Mouse (Mus musculus) lung, postnatal 0 days (tissue): ENCODE data around the gene Pnpla2. TPM values are rescaled to one million over a fixed set of nuclear protein-coding genes. Genes with fewer than 3 reads are reported as not detected.

ENCODE experiments used
- ATAC-seq: fragments of 200-750 bp; cut with Nextera tagmentation; 2 replicates; pipeline ENCODE4 v1.8.0; 2017; ENCODE audit warnings: moderate library complexity
- DNase-seq: peaks from one replicate; pipeline ENCODE4 v3.0.0-alpha.2; 2016; ENCODE audit warnings: low spot score
- H3K27ac ChIP-seq: fragments of 300-500 bp; sonication (generic); 2 replicates; pipeline ENCODE4 v1.5.1; 2014; ENCODE audit warnings: antibody characterized with exemption, mild to moderate bottlenecking, low read length, mixed read lengths
- H3K27me3 ChIP-seq: fragments of 300-500 bp; sonication (generic); replicated peaks from 2 replicates; pipeline ENCODE4 v1.6.1; 2014; ENCODE audit warnings: low read length, mixed read lengths; ENCODE audit not compliant: insufficient read depth
- H3K36me3 ChIP-seq: fragments of 300-500 bp; sonication (generic); 2 replicates; pipeline ENCODE4 v1.6.1; 2014; ENCODE audit warnings: low read length, mixed read lengths; ENCODE audit not compliant: insufficient read depth
- H3K4me1 ChIP-seq: fragments of 300-500 bp; sonication (generic); 2 replicates; pipeline ENCODE4 v1.6.1; 2014; ENCODE audit warnings: antibody characterized with exemption, low read depth, low read length, mixed read lengths; ENCODE audit not compliant: insufficient read depth
- H3K4me2 ChIP-seq: fragments of 300-500 bp; sonication (generic); replicated peaks from 2 replicates; pipeline ENCODE4 v1.6.1; 2014; ENCODE audit warnings: low read depth, mild to moderate bottlenecking, low read length, moderate library complexity, mixed read lengths
- H3K4me3 ChIP-seq: fragments of 300-500 bp; sonication (generic); 2 replicates; pipeline ENCODE4 v1.5.1; 2014; ENCODE audit warnings: low read depth, low read length
- H3K9ac ChIP-seq: fragments of 300-500 bp; sonication (generic); replicated peaks from 2 replicates; pipeline ENCODE4 v1.6.1; 2014; ENCODE audit warnings: low read depth, mild to moderate bottlenecking
- H3K9me3 ChIP-seq: fragments of 300-500 bp; sonication (generic); 2 replicates; pipeline ENCODE4 v1.6.1; 2016; ENCODE audit warnings: low read length, mixed read lengths
- CTCF ChIP-seq: IDR thresholded peaks from 2 replicates; pipeline ENCODE4 v1.5.1; 2016; ENCODE audit warnings: antibody characterized with exemption, mild to moderate bottlenecking
- EP300 ChIP-seq: IDR thresholded peaks from 2 replicates; pipeline ENCODE4 v1.6.1; 2016; ENCODE audit warnings: antibody characterized with exemption, mild to moderate bottlenecking, control low read depth
- WGBS: fragments of 180-500 bp; shearing (Covaris S2); extraction: QIAGEN DNeasy Blood & Tissue Kit; methylation state at CpG from one replicate; pipeline ENCODE4 v1.1.7; 2014; 5-methylcytosine and 5-hydroxymethylcytosine counted together
- polyA plus RNA-seq: library from polyadenylated mRNA; unstranded; fragments of >200 nt; fragmentation: Nextera tagmentation; extraction: Ambion mirVana; gene quantifications from 2 replicates; pipeline ENCODE4 v1.2.1, GENCODE M21; 2015

Gene Pnpla2
- polyA plus RNA-seq, 1 experiment from 2014 or later, result 116 TPM

DNA sequence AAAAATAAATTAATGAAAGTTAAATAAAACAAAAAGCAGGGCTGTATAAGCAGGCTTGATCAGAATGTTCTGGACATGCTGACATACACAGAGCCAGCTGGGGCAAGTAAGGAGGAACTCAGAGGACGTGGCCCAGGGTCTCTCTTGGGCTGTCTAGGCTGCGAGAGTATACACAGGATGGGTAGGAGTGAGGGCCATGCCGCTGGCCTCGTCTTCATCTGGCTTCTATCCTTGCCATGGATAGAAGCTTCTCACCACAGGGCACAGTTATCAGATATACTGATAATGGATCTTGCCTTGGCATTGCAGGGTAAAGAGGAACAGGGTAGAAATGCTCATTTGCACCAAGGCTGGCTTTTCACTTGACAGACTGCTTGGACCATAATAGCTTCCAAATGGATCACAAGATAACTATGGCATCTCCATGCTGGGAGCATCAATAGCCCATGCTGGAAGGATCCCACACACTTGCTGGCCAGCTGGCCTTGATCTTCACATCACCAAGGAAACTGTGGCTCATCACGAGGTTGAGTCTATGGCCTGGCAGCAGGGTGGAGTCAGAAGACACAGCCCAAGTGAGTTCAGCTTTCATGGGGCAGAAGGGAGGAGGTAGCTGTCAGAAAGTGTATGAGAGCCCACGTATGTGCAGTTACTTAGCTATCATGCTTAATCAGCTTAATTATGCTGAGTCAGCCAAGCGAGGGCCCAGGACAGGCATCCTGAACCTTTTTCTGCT, 47.0 kb downstream of the Pnpla2 start:
- Histone ChIP-seq H3K36me3 (no peaks in the 10 kb centered on the region), H3K9me3 (no peaks in the 10 kb centered on the region), H3K4me3 (no peak overlapping the region), H3K4me2 (no peak overlapping the region), H3K4me1 (no peaks in the 10 kb centered on the region), H3K27me3 (no peaks in the 10 kb centered on the region), H3K9ac (no peak overlapping the region), H3K27ac (no peak overlapping the region)
- DNase-seq (no peak), ATAC-seq (no peak)
- TF ChIP-seq CTCF (no peak), EP300 (no peak)
- WGBS, result 91% methylated on average over 7 of the region's 7 CpGs

DNA sequence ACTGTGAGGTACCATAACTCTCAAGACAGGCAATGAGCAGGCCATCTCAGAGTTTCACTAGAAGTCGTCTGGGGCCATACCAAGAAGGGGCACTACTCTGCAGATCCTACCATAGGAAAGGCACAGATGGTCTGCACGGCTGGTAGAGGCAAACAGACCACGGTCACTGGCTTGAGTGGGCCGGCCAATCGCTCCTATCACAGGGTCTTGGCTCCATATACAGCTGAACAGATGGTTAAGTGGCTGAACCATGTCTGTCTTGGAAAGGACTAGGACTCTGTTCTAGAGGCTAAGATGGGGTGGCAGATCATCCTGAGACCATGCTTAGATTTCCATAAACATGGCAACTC, 47.5 kb downstream of the Pnpla2 start:
- Histone ChIP-seq H3K27me3 (no peaks in the 10 kb centered on the region), H3K4me2 (no peak overlapping the region), H3K36me3 (no peaks in the 10 kb centered on the region), H3K4me1 (no peaks in the 10 kb centered on the region), H3K9ac (no peak overlapping the region), H3K27ac (no peak overlapping the region), H3K4me3 (no peak overlapping the region), H3K9me3 (no peaks in the 10 kb centered on the region)
- WGBS, result 94% methylated on average over 5 of the region's 5 CpGs
- ATAC-seq (no peak), DNase-seq (no peak)
- TF ChIP-seq EP300 (no peak), CTCF (no peak)

DNA sequence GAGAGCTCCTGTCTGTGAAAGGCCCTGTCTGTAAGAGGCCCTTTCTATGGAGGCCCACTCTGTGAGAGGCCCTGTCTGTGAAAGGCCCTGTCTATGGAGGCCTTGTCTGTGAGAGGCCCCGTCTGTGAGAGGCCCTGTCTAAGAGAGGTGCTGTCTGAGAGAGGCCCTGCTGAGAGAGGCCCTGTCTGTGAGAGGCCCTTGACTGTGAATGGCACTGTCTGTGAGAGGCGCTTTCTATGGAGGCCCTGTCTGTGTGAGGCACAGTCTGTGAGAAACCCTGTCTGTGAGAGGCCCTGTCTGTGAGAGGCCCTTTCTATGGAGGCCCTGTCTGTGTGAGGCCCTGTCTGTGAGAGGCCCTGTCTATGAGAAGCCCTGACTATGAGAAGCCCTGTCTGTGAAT, 51.3 kb downstream of the Pnpla2 start:
- no peak overlapping the region for H3K9ac ChIP-seq
- WGBS, result 76% methylated on average over 2 of the region's 2 CpGs
- H3K27ac ChIP-seq, result no peak overlapping the region
- no peaks in the 10 kb centered on the region for H3K4me1 ChIP-seq
- H3K27me3 ChIP-seq, result no peaks in the 10 kb centered on the region
- TF ChIP-seq EP300 (no peak), CTCF (no peak)
- ATAC-seq, result no peak
- no peak for DNase-seq
- no peak overlapping the region for H3K4me3 ChIP-seq
- H3K9me3 ChIP-seq, result no peaks in the 10 kb centered on the region
- no peaks in the 10 kb centered on the region for H3K36me3 ChIP-seq
- no peak overlapping the region for H3K4me2 ChIP-seq

DNA sequence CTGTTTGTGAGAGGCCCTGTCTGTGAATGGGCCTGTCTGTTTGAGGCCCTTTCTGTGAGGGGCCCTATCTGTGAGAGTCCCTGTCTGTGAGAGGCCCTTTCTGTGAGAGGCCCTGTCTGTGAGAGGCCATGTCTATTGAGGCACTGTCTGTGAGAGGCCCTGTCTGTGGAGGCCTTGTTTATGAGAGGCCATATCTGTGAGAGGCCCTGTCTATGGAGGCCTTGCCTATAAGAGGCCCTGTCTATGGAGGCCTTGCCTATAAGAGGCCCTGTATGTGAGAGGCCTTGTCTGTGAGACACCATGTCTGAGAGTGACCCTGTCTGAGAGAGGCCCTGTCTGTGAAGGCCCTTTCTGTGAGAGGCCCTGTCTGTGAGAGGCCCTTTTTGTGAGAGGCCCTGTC, 53.2 kb downstream of the Pnpla2 start:
- ATAC-seq (no peak), DNase-seq (no peak)
- H3K27ac ChIP-seq, result no peak overlapping the region
- no peaks in the 10 kb centered on the region for H3K4me1 ChIP-seq
- H3K9ac ChIP-seq, result no peak overlapping the region
- no peaks in the 10 kb centered on the region for H3K36me3 ChIP-seq
- no peak overlapping the region for H3K4me2 ChIP-seq
- H3K9me3 ChIP-seq, result no peaks in the 10 kb centered on the region
- H3K27me3 ChIP-seq, result no peaks in the 10 kb centered on the region
- H3K4me3 ChIP-seq, result no peak overlapping the region
- no peak for TF ChIP-seq CTCF
- TF ChIP-seq EP300, result no peak

DNA sequence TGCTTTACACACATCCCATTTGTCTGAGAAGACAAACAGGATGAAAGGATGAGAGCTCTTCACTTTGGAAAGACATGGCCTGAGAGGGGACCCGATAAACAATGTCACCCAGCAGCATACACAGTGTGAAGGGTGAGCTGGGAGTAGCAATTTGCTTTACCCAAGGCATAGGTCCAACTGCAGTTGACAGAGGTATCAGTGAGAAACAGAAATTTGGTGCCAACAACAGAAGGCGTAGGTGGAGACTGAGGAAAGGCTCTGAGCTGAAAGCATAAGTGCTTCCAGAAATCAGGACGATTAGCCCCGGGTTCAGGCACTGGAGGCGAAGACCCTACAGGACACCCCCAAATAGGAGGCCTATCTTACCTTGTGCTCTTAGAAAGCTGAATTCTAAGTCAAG, 55.2 kb downstream of the Pnpla2 start:
- Histone ChIP-seq H3K4me2 (no peak overlapping the region), H3K4me1 (no peaks in the 10 kb centered on the region), H3K9ac (no peak overlapping the region), H3K9me3 (no peaks in the 10 kb centered on the region), H3K4me3 (no peak overlapping the region), H3K27ac (no peak overlapping the region), H3K27me3 (no peaks in the 10 kb centered on the region), H3K36me3 (no peaks in the 10 kb centered on the region)
- 89% methylated on average over 5 of the region's 5 CpGs for WGBS
- DNase-seq, result no peak
- ATAC-seq, result no peak
- TF ChIP-seq CTCF, result no peak

Other genes starting within 250 kb of the Pnpla2 start
- 0.97 and 1.0 TPM in 2 replicates for gene Lmntd2, start 241.1 kb upstream of the Pnpla2 start, polyA plus RNA-seq
- gene Rassf7, start 239.3 kb upstream of the Pnpla2 start, polyA plus RNA-seq, result 93.6 and 98.7 TPM in 2 replicates
- gene Phrf1, start 226.4 kb upstream of the Pnpla2 start, polyA plus RNA-seq, result 26.6 and 32.0 TPM in 2 replicates
- 12.6 and 15.8 TPM in 2 replicates for gene Irf7, start 188.7 kb upstream of the Pnpla2 start, polyA plus RNA-seq
- not detected in 2 replicates for gene Cdhr5, start 178.4 kb upstream of the Pnpla2 start, polyA plus RNA-seq
- 1.0 and 1.3 TPM in 2 replicates for gene Sct, start 176.1 kb upstream of the Pnpla2 start, polyA plus RNA-seq
- gene Drd4, start 163.2 kb upstream of the Pnpla2 start, polyA plus RNA-seq, result 0.12 and 0.17 TPM in 2 replicates
- 35.7 and 40.8 TPM in 2 replicates for gene Deaf1, start 127.5 kb upstream of the Pnpla2 start, polyA plus RNA-seq
- 34.7 and 44.1 TPM in 2 replicates for gene Tmem80, start 127.5 kb upstream of the Pnpla2 start, polyA plus RNA-seq
- 67.6 and 73.1 TPM in 2 replicates for gene Eps8l2, start 116.3 kb upstream of the Pnpla2 start, polyA plus RNA-seq
- gene Taldo1, start 63.0 kb upstream of the Pnpla2 start, polyA plus RNA-seq, result 260 and 276 TPM in 2 replicates
- 49.8 and 52.3 TPM in 2 replicates for gene Gatd1, start 41.1 kb upstream of the Pnpla2 start, polyA plus RNA-seq
- gene Cend1, start 25.7 kb upstream of the Pnpla2 start, polyA plus RNA-seq, result 0.25 TPM in 2 replicates
- gene Slc25a22, start 17.3 kb upstream of the Pnpla2 start, polyA plus RNA-seq, result 9.8 and 12.3 TPM in 2 replicates
- 1.7 and 1.8 TPM in 2 replicates for gene Pidd1, start 11.2 kb upstream of the Pnpla2 start, polyA plus RNA-seq
- gene Rplp2, start 7.8 kb upstream of the Pnpla2 start, polyA plus RNA-seq, result 878 and 910 TPM in 2 replicates
- gene Cracr2b, start 5.9 kb downstream of the Pnpla2 start, polyA plus RNA-seq, result 74.9 and 82.0 TPM in 2 replicates
- gene Cd151, start 12.2 kb downstream of the Pnpla2 start, polyA plus RNA-seq, result 45.1 and 49.6 TPM in 2 replicates
- gene Polr2l, start 19.9 kb downstream of the Pnpla2 start, polyA plus RNA-seq, result 48.0 and 50.5 TPM in 2 replicates
- gene Tspan4, start 20.0 kb downstream of the Pnpla2 start, polyA plus RNA-seq, result 100 and 107 TPM in 2 replicates
- gene Chid1, start 84.7 kb downstream of the Pnpla2 start, polyA plus RNA-seq, result 15.6 and 20.2 TPM in 2 replicates
- gene Ap2a2, start 107.0 kb downstream of the Pnpla2 start, polyA plus RNA-seq, result 42.6 and 45.5 TPM in 2 replicates
- gene Muc6, start 200.1 kb downstream of the Pnpla2 start, polyA plus RNA-seq, result 0.07 TPM in 2 replicates
- gene Muc2, start 235.1 kb downstream of the Pnpla2 start, polyA plus RNA-seq, result 0.26 and 0.36 TPM in 2 replicates